Mouse (Mus musculus): Measurements from ENCODE around the gene Ogdhl. TPM values are rescaled to one million over a fixed set of nuclear protein-coding genes. Genes with fewer than 3 reads are reported as not detected.
A peak's percentile ranks its signal among the peaks of the same experiment; 100 is the strongest.
"Not testable (repeated sequence)": the region's sequence is repeated elsewhere in the genome, so short reads cannot be mapped to it uniquely, and the experiment has no call there.

Ogdhl gene
- polyA plus RNA-seq, 1 experiment from 2014 or later, result 16.0 TPM

- H3K27ac ChIP-seq, result no peak overlapping the region
- no peak overlapping the region for H3K9ac ChIP-seq
- peaks cover 69% of the 10 kb centered on the region for H3K36me3 ChIP-seq (replicated peaks)
- H3K4me1 ChIP-seq, result no peaks in the 10 kb centered on the region
- H3K4me2 ChIP-seq, result no peak overlapping the region
- ATAC-seq (ENCODE audit: low FRiP score), result no peak
- no peaks in the 10 kb centered on the region for H3K27me3 ChIP-seq
- 85% methylated on average over 11 of the region's 11 CpGs for WGBS
- no peak overlapping the region for H3K4me3 ChIP-seq (replicated peaks)
- H3K9me3 ChIP-seq, result no peaks in the 10 kb centered on the region
Observed at GRCm38 (mm10) chr14:32336547-32336946, 14.7 kb downstream of the Ogdhl start.

GRCm38 (mm10) chr14:32341823-32342222 is 20.0 kb downstream of the Ogdhl start:
- Histone ChIP-seq H3K9me3 (no peaks in the 10 kb centered on the region), H3K4me2 (no peak overlapping the region), H3K36me3 (replicated peaks) (peaks cover 78% of the 10 kb centered on the region), H3K27me3 (no peaks in the 10 kb centered on the region), H3K27ac (no peak overlapping the region), H3K4me3 (replicated peaks) (no peak overlapping the region), H3K9ac (no peak overlapping the region), H3K4me1 (no peaks in the 10 kb centered on the region)
- WGBS, result 95% methylated on average over 7 of the region's 7 CpGs
- ATAC-seq (ENCODE audit: low FRiP score), result no peak

- H3K36me3 ChIP-seq (replicated peaks), result peaks cover 78% of the 10 kb centered on the region
- no peak overlapping the region for H3K4me2 ChIP-seq
- no peaks in the 10 kb centered on the region for H3K4me1 ChIP-seq
- 96% methylated on average over 7 of the region's 7 CpGs for WGBS
- ATAC-seq (ENCODE audit: low FRiP score), result no peak
- H3K4me3 ChIP-seq (replicated peaks), result no peak overlapping the region
- H3K9me3 ChIP-seq, result no peaks in the 10 kb centered on the region
- H3K27ac ChIP-seq, result no peak overlapping the region
- no peaks in the 10 kb centered on the region for H3K27me3 ChIP-seq
- no peak overlapping the region for H3K9ac ChIP-seq
Observed at GRCm38 (mm10) chr14:32344176-32344575, 22.4 kb downstream of the Ogdhl start.

- ATAC-seq (ENCODE audit: low FRiP score), result no peak
Observed at GRCm38 (mm10) chr14:32344694-32345093, 22.9 kb downstream of the Ogdhl start.

GRCm38 (mm10) chr14:32347307-32347706 is 25.5 kb downstream of the Ogdhl start:
- peaks cover 46% of the 10 kb centered on the region for H3K36me3 ChIP-seq (replicated peaks)
- no peak for ATAC-seq (ENCODE audit: low FRiP score)
- H3K4me1 ChIP-seq, result no peaks in the 10 kb centered on the region
- no peaks in the 10 kb centered on the region for H3K27me3 ChIP-seq
- no peaks in the 10 kb centered on the region for H3K9me3 ChIP-seq
- 95% methylated on average over 9 of the region's 9 CpGs for WGBS
- H3K9ac ChIP-seq, result no peak overlapping the region
- H3K4me2 ChIP-seq, result no peak overlapping the region
- H3K27ac ChIP-seq, result no peak overlapping the region
- H3K4me3 ChIP-seq (replicated peaks), result no peak overlapping the region

More at GRCm38 (mm10) chr14:32344694-32345093, 22.9 kb downstream of the Ogdhl start:
- H3K27me3 ChIP-seq, result no peaks in the 10 kb centered on the region
- H3K36me3 ChIP-seq (replicated peaks), result peaks cover 72% of the 10 kb centered on the region
- 86% methylated on average over 9 of the region's 10 CpGs for WGBS
- H3K9ac ChIP-seq, result no peak overlapping the region
- no peaks in the 10 kb centered on the region for H3K9me3 ChIP-seq
- H3K4me1 ChIP-seq, result no peaks in the 10 kb centered on the region
- H3K4me2 ChIP-seq, result no peak overlapping the region
- no peak overlapping the region for H3K27ac ChIP-seq
- no peak overlapping the region for H3K4me3 ChIP-seq (replicated peaks)

- H3K27me3 ChIP-seq; H3K9me3 ChIP-seq; H3K27ac ChIP-seq; ATAC-seq (ENCODE audit: low FRiP score); H3K9ac ChIP-seq; H3K4me2 ChIP-seq; H3K4me3 ChIP-seq (replicated peaks); H3K4me1 ChIP-seq: not testable (repeated sequence)
- 25% methylated on average over 6 of the region's 6 CpGs for WGBS
- peaks cover 16% of the 10 kb centered on the region; the same call in 1 of the 2 replicates for H3K36me3 ChIP-seq (replicated peaks)
Observed at GRCm38 (mm10) chr14:32351181-32351920, 29.5 kb downstream of the Ogdhl start.

- no peak overlapping the region for H3K4me2 ChIP-seq
- H3K27ac ChIP-seq, result no peak overlapping the region
- H3K36me3 ChIP-seq (replicated peaks), result no peaks in the 10 kb centered on the region
- no peak for ATAC-seq (ENCODE audit: low FRiP score)
- no peaks in the 10 kb centered on the region for H3K27me3 ChIP-seq
- no peak overlapping the region for H3K4me3 ChIP-seq (replicated peaks)
- no peaks in the 10 kb centered on the region for H3K9me3 ChIP-seq
- no peaks in the 10 kb centered on the region for H3K4me1 ChIP-seq
- 62% methylated on average over 7 of the region's 7 CpGs for WGBS
- H3K9ac ChIP-seq, result no peak overlapping the region
Observed at GRCm38 (mm10) chr14:32364359-32364758, 42.5 kb downstream of the Ogdhl start.

- H3K36me3 ChIP-seq (replicated peaks), result no peaks in the 10 kb centered on the region
- 77% methylated on average over 7 of the region's 7 CpGs for WGBS
- no peaks in the 10 kb centered on the region for H3K4me1 ChIP-seq
- no peak overlapping the region for H3K4me2 ChIP-seq
- no peak for ATAC-seq (ENCODE audit: low FRiP score)
- no peak overlapping the region for H3K9ac ChIP-seq
- no peak overlapping the region for H3K27ac ChIP-seq
- H3K9me3 ChIP-seq, result no peaks in the 10 kb centered on the region
- H3K27me3 ChIP-seq, result no peaks in the 10 kb centered on the region
- no peak overlapping the region for H3K4me3 ChIP-seq (replicated peaks)
Observed at GRCm38 (mm10) chr14:32369756-32370155, 47.9 kb downstream of the Ogdhl start.

DNA sequence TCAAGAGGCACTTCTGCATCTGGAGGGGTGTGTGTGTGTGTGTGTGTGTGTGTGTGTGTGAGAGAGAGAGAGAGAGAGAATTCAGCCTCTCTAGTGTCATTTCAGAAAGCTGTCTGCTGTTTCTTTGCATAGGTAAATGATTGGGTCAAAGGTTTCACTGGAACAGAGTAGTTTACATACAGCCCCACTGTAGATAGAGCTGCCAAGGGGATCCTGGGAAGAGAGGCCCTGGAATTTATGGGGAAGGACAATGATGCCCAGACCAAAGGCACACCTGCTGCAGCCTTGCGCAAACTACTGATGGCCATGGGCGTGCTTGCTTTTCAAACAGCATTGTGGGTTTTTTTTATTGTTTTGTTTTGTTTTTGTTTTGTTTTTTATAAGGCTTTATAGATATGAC is 50.7 kb downstream of the Ogdhl start:
- Histone ChIP-seq H3K9ac (no peak overlapping the region), H3K4me2 (no peak overlapping the region), H3K27ac (no peak overlapping the region), H3K4me3 (replicated peaks) (no peak overlapping the region), H3K36me3 (replicated peaks) (no peaks in the 10 kb centered on the region), H3K4me1 (no peaks in the 10 kb centered on the region), H3K27me3 (peaks cover 11% of the 10 kb centered on the region), H3K9me3 (no peaks in the 10 kb centered on the region)
- WGBS, result 85% methylated on average over 2 of the region's 2 CpGs
- ATAC-seq (ENCODE audit: low FRiP score), result no peak

DNA sequence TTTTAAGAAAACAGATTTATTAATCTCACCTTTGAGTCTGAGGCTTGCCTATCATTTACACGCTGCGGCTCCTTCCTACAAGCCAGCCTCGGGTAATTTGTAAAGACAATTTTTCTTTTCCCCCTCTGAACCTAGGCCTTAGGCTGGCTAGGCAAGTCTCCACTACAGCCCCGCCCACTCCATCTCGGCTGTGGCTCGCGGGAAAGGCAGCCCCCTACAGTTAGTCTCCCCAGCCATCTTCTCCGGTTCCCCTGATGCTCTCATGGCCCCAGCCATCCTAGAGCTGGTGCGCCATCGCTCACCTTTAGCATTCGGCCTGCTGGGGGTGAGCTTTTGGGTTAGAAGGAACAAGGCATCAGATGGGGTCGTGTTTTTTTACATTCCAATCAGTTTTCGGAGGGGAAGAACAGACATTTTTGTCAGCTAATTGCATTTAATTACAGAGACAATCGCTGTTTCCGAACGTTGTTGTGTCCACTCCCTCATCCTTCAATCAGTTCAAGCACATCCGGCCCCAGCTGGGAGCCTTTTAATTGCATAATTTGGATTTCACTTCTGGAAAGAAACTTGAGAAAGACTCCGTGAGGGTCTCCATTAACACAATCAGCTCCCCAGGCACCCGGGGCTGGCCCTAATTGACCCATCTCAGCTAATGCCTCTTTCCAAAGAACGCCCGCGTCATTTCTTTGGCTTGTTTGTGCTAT is 57.7 kb downstream of the Ogdhl start:
- peaks cover 21% of the 10 kb centered on the region; the same call in 1 of the 2 replicates for H3K4me1 ChIP-seq
- H3K9me3 ChIP-seq, result no peaks in the 10 kb centered on the region
- no peak overlapping the region for H3K9ac ChIP-seq
- H3K27ac ChIP-seq, result no peak overlapping the region
- H3K27me3 ChIP-seq, result peaks cover 69% of the 10 kb centered on the region
- 0 out of 2 replicates have a peak overlapping the region, but pooled peaks have one; percentile 7 for H3K4me3 ChIP-seq (replicated peaks)
- peak; percentile 41; the same call in 1 of the 2 replicates for ATAC-seq (ENCODE audit: low FRiP score)
- peak overlapping the region; percentile 48 for H3K4me2 ChIP-seq
- H3K36me3 ChIP-seq (replicated peaks), result no peaks in the 10 kb centered on the region
- WGBS, result 5% methylated on average over 22 of the region's 22 CpGs

- Histone ChIP-seq H3K4me2 (peak overlapping the region; percentile 48; the same call in 1 of the 2 replicates), H3K4me3 (replicated peaks) (no peak overlapping the region), H3K27ac (no peak overlapping the region), H3K9ac (no peak overlapping the region), H3K4me1 (peaks cover 21% of the 10 kb centered on the region; the same call in 1 of the 2 replicates), H3K9me3 (no peaks in the 10 kb centered on the region), H3K27me3 (peaks cover 69% of the 10 kb centered on the region), H3K36me3 (replicated peaks) (no peaks in the 10 kb centered on the region)
- WGBS, result 11% methylated on average over 3 of the region's 3 CpGs
- ATAC-seq (ENCODE audit: low FRiP score), result no peak
Observed at GRCm38 (mm10) chr14:32380099-32380480, 58.3 kb downstream of the Ogdhl start.

DNA sequence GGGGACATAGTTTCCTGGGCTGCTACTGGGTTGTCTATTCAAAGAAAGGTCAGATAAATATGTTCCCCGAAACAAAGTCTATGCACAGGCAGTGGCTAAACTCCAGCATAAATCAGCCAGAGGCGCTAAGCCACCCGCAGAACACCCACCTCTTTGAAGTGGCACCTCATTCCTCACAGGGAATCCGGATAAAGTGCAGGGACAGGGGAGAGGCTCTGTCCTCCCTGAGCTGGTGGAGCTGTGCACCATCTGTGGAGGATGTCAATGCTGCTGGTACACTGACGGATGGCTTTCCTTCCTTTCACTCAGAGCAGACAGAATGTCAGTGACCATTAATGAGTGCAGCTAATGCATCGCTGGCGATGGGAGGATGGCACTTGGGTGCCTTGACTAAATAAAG is 59.2 kb downstream of the Ogdhl start:
- ATAC-seq (ENCODE audit: low FRiP score), result no peak
- H3K9ac ChIP-seq, result no peak overlapping the region
- peaks cover 75% of the 10 kb centered on the region for H3K27me3 ChIP-seq
- no peak overlapping the region for H3K27ac ChIP-seq
- 30% methylated on average over 7 of the region's 7 CpGs for WGBS
- H3K4me1 ChIP-seq, result peaks cover 21% of the 10 kb centered on the region; the same call in 1 of the 2 replicates
- H3K4me3 ChIP-seq (replicated peaks), result no peak overlapping the region
- H3K9me3 ChIP-seq, result no peaks in the 10 kb centered on the region
- no peak overlapping the region for H3K4me2 ChIP-seq
- no peaks in the 10 kb centered on the region for H3K36me3 ChIP-seq (replicated peaks)

Data from forebrain, embryonic 12.5 days (tissue).